Mouse (Mus musculus): ENCODE data around the gene Gpr156.
"Not testable (repeated sequence)": the region's sequence is repeated elsewhere in the genome, so short reads cannot be mapped to it uniquely, and the experiment has no call there.

Gpr156 gene

DNA sequence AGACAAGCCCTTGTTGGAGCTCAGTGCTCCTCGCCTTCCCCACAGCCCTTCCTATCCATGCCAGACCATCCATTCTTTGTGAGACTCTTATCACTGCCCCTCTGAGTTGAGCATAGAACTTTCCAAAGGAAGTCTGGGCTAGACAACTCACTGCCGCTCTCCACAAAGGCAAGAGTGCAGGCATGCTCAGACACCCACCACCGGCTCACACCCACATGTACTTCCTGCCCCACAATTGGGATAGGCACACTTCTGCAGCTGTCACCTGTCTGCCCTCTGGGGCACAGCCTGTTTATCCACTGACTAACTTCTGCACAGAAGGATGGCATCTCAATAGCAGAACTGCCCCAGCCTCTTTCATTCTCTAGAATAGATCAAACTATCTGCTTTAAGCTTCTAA, 86.2 kb downstream of the Gpr156 start:
- DNase-seq (ENCODE audit: low spot score), result no peak

DNA sequence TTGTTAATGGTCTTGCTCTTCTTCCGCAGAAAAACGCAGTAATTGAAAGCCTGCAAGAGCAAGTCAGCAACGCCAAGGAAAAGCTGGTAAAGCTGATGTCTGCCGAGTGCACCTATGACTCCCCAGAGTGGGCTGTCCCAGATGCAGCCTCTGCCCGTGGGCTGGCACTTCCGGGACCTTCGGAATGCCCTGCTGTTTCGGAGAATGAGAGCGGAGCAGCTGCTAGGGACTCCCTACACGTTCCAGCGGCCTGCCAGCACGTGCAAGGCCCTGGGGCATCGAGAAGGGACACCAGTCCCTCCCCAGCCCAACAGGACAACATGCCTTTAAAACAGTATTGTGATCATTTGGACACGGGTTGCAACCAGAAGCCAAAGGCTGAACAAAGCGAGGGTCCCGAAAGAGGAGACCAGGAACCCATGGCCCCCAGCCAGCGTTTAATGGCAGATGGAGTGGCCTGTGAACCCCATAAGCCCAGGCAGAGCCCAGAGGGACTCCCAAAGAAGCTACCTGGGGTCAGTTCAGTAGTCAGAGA, 88.3 kb downstream of the Gpr156 start:
- no peak for DNase-seq (ENCODE audit: low spot score)

DNA sequence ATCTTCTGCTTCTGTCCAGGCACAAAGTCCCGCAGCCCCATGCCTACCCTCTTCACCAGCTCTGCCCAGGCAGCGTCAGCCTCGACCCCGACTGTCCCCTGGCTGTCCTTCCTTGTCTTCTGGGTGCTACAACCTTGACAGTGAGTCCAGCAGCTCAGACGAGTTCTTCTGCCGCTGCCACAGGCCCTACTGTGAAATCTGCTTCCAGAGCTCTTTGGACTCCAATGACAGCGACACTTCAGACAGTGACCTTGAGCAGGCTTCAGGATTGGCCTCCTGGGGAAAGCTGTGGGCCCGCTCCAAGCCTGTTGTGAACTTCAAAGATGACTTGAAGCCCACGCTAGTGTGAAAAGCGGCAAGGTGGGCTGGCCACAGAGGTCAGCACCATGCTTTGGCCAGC, 89.2 kb downstream of the Gpr156 start:
- DNase-seq (ENCODE audit: low spot score), result no peak

DNA sequence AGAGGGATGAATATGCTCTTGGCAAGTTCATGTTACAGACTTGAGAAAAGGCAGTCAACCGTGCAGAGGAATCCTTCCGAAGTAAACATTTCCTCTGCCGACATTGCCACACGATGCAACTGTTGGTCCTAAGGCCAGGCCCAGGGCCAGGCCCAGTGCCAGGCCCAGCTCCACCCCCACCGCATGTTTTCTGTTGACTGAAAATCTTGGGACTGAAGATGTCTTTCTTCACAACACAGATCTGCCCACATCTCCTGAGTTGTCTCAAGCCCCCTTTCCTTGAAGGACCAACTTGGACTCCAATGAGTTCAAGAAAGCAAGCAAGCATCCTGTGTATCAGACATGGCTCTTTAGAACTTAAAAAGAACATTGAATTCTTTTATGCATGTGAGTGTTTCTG, 92.1 kb downstream of the Gpr156 start:
- DNase-seq (ENCODE audit: low spot score), result no peak

DNA sequence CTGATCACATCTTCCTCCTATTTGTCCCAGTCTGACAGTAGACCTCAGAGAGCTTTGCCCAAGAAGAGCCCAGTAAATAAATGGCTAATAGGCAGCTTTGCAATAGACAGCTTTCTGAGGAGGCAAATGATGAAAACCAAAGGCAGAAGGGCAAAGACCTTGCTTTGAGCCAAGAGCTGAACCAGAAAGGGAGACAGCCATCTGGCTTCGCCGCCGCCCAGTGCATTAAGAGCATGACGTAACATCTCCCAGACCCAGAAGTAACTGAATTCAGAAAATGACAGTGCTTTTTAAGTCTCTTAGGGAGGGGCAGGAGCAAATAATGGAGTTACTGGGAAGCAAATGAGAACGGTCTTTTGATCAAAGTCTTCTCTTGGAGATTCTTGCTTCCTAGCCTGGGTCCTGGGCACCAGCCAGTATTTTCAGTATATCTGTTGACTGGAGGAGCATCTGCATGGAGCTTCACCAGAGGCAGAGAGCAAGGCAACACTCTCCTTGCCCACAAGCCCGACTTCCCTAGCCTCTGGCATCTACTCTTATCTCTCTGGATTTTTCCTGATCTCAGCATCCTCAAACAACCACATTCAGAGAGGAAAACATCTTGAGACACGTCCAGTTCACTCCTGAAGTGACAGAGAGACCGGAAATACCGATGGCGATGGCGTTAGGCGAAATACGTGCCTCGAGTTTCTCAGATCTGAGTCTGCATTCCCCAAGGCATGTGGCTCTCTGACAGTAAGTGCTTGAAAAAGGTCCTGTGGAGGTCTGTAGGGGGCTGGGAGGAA, 92.9 kb downstream of the Gpr156 start:
- DNase-seq (ENCODE audit: low spot score), result no peak

DNA sequence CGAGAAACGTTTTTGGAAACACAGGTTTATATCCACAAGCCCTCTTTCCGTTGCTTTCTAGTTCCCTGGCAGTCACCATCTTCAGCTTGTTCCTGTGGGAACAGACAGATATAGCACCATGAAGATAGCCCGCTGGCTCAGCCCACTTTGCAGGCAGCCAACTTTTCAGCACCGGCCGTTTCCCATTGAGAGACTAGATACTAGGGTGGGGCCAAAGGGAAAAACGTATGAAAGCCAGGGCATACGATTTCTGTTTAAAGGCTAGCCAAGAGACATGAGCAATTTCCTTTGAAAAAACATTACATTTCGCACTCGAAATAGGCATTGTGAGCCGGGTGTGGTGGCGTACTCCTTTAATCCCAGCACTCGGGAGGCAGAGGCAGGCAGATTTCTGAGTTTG, 95.2 kb downstream of the Gpr156 start:
- no peak for DNase-seq (ENCODE audit: low spot score)

DNA sequence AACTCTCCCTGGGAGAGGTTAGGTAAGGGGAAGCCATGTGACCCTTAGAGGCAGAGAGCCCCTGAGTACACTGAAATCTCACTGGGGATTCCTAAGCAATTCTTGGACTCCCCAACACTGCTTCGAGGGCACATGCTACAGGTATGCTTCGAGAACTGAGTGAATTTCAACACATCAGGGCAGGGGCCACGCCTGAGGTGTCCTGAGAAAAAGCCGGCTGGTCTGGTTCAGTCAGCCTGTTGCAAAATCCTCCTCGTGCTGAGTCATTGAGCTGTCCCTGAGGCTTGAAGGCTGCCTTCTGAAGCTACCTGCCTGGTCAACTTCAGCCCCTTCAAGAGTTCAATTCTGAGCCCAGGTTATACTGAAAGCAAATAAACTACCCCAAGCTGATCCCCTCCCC, 96.1 kb downstream of the Gpr156 start:
- no peak for DNase-seq (ENCODE audit: low spot score)

DNA sequence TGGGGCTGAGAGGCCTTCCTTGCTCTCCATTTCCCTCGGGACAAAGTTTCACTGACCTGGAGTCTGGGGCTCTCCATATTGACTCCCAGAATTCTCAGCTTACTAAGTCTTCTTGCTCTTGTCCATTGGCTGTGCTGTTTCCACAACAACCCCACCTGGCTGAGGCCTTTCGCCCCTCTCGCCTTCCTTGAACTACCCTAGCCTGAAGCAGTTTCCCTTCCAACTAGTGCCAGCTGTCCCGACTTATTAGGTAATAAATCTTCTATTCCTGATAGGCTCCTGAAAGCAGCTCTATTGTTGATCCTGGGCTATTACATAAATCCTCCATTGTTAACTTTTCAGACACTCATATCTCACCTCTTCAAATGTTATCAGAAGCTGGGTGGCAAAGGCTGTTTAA, 96.6 kb downstream of the Gpr156 start:
- DNase-seq (ENCODE audit: low spot score), result no peak

DNA sequence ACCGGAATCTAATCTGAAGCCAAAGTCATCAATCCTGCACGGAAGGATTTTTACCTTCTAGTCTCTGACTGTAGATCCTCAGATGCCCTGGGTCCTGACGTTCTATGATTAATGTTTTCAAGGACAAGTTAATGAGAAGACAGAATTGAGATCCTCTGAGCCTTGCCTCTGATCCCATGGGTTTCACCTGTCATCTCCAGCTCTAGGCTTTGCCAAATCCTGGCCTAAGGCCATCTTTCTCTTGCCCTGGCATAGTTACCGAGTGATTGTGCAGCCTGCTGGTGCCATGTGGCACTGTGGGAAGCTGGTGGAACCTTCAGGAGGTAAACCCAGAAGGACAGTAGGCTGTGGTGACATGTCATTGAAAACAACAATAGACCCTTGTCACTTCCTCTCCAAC, 98.7 kb downstream of the Gpr156 start:
- no peak for DNase-seq (ENCODE audit: low spot score)

DNA sequence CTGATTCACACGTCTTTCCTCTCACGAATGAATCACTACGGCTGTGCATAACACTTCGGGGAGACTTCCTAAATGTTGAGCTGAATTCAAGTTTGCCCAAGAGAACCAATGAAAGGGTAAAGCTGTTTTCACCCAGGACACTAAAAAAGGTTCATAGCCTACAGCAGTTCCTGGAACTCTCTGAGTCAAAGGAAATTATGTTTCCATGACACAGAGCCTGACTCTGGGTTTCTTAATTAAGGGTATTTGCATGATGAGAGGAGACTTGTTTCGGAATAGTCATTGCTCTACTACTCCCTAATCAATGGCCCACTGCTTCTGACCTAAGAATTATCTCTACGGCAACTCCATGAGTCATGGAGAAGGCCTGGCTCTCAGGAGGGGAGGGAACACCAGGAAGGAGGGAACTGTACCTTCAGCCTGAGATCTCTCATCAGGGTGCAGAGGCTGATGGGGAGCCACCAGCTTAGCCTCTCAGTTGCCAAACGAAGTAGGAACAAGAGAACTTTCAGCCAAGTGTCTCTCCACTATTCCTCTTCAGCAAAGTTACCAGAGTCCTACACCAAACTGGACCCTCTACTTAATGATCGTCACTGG, 100.7 kb downstream of the Gpr156 start:
- no peak for DNase-seq (ENCODE audit: low spot score)

DNA sequence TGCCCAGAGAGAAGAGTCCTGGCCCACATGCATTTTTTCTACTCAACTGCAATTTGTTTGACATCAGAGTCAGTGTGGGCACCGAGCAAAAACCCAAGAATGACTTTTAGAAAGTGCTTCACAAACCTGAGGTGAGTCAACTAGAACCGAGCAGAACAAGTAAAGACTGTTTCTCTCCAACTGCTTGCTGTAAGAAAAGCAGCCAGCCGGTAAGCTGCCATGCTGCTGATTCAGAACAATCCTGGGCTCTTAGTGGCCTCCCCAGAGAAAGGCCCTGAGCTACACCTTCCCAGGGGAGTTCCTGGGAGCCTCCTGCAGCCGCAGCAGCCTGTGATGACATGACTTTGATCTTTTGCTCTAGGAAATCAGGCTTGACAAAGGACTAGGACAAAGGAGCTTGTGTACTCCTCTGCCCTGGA, 101.7 kb downstream of the Gpr156 start:
- no peak for DNase-seq (ENCODE audit: low spot score)

DNA sequence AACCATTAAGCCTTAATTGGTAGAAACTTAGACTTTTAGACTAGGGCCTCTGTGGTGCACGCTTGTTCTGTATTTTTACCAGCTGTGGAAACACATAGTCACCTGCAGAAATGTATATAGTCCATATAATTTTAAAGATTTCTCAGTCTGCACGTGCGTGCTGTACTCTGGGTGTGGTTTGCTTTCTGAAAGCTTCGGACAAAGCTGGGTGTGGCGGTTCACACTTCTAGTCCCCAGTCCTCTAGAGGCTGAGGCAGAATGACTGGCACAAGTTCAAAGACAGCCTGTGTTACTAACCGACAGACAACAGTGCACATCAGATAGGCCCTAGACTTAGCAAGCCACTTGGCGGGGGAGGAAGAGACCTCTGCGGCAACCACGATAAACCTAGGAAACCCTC, 116.3 kb downstream of the Gpr156 start:
- no peak for DNase-seq (ENCODE audit: low spot score)

DNA sequence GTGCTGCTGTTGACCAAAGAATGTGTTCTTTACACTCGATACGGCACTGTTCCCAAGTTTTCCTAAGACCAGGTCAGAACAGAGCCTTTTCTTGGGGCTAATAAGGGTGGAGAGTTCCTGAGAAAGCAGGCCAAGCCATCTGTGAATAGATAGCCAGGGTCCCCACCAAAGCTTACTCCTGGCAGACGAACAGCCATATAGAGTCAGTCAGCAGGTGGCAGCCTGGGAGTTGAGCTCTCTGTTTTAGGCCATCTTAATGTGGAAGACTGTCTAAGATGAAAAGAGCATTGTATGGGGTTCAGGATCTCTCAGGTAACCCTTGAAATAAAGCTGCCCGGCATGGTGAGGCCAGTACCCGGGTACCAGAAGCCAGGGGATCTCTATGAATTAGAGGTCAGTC, 116.8 kb downstream of the Gpr156 start:
- DNase-seq (ENCODE audit: low spot score), result no peak

DNA sequence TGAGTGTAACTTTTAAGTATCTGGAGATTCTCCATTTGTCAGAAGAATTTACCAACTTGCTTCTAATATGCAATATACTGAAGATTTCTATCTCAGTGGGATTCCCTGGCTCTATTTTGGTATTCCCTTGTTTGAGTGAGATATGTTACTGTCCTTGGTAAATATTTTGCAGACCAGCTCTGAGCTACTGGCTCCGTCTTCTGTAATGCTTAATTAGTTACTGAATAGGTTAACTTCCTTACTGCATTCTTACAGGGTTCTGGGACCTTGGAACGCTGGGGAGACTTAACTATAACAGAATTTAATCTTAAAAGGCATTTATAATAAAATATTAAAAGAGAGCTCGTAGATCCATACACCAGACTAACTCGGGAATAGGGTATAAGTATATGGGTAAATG, 121.8 kb downstream of the Gpr156 start:
- DNase-seq (ENCODE audit: low spot score), result not testable (repeated sequence)

DNA sequence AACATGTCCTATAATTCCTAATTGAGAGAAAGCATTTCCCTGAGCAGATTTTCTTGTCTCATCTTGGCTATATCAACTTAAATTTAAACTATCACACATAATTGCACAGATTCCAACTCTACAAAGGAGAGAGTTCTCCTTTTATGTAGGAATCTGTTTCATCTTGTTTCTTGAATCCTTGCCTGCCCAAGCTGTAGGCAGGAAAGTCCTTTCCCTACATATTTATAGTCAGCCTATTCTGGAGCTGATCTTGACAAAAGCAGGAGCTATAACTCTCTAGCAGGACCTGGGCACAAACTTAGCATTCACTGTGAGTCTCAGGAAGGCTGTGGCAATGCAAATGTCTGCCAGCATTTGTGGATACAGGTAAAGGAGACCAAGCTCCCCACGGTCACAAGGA, 125.9 kb downstream of the Gpr156 start:
- no peak for DNase-seq (ENCODE audit: low spot score)

DNA sequence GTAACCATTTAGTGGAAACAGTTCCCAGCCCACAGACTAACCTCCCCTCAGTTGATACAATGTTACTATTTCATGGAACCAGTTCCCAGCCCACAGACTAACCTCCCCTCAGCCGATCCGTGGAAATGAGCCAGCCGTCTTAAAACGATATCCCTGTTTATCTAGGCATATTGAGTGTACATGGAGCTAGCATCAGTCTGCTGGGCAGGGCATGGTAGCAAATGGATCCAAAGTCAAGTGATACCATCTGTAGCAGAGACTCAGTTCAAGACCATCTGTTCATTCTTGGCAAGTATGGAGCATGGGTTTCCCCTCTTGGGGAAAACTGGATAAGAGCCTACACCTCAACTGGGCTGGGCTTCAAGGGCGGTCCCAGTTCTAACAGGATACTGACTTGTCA, 128.3 kb downstream of the Gpr156 start:
- DNase-seq (ENCODE audit: low spot score), result no peak

DNA sequence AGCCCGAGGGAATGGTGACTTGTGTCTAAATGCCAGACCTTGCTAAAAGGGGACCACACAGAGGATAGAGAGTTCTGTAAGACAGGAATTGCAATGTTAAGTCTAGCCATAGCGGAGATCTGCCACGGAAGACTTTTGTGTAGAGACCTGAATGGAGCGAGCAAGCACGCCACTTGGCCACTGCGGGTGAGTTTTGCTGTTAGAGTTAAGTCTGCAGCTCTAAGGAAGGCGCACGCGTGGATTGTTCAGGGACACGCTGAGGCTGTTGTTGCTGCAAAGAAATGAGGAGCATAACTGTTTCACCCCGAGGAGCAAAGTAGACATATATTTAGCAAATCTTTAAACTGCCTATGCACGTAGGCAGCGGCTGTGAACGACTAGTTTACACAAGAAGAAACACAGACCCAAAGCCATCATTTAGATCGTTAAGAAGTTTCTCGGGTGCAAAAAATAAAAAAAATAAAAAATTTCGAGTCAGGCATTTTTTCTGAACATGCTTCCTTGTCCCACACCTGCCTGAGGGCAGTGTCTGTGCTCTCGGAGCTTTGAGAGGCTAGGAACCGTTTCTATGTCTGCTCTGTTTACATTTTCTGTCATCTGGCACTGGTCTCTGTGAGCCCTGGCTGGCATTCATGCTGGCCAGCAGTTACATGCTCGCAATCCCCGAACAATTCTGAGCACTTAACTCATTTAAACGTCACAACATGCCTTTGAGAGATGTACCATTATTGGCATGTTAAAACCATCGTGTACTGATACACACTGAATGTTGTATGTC, 131.7 kb downstream of the Gpr156 start:
- DNase-seq (ENCODE audit: low spot score), result no peak
